In the genomic region with DNA sequence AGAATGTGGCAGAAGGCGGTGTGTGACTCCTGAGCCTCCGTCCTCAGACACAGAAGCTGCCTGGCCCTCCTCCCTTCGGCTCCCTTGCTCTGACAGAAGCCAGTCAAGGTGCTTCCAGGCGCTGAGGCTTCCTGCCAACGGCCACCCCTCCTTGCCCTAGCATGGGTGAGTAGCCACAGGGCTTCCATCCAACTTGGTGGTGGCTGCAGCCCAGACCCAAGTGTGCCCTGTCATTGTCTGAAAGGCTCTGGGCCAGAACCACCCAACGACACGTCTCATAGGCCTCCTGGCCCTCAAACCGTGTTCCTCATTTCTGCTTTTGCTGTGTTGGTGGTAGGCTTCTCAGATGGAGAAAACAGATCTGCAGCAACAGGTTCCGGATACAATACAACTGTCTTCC, we compare ENCODE assay signal across 15 mouse cellular contexts.
DNase-seq lines count a peak whose midpoint lies in the region; ATAC-seq lines count a peak whose summit lies in the region.
"Had no signal": no experiment of that assay in that cellular context is flagged by ENCODE, and none has a peak within 500 bp of the region (broad histone marks: within the 10 kb centered on the region; RNA-seq: fewer than 3 reads in every experiment).

No protein-coding gene starts in this region.

- no peak overlapping the region for H3K9ac ChIP-seq in heart, embryonic 11.5 days (ENCODE audit: low read depth, low read length)
- H3K9ac ChIP-seq in liver, embryonic 11.5 days (ENCODE audit: low read depth, low read length), result no peak overlapping the region
- H3K9ac ChIP-seq in forebrain, embryonic 16.5 days (replicated peaks; ENCODE audit: low read depth, low read length), result no peak overlapping the region
- H3K9ac ChIP-seq: embryonic facial prominence, embryonic 12.5 days; forebrain, embryonic 12.5 days; lung, embryonic 14.5 days had no signal

- 0 out of 2 replicates have a peak, but pooled peaks cover 4% of the 10 kb centered on the region for H3K27me3 ChIP-seq in heart, embryonic 11.5 days (ENCODE audit: control insufficient read depth, insufficient read depth, low read length)
- H3K27me3 ChIP-seq in liver, embryonic 11.5 days (replicated peaks; ENCODE audit: control insufficient read depth, insufficient read depth, low read length), result peaks cover 9% of the 10 kb centered on the region
- 0 out of 2 replicates have a peak, but pooled peaks cover 3% of the 10 kb centered on the region for H3K27me3 ChIP-seq in forebrain, embryonic 16.5 days (replicated peaks; ENCODE audit: control insufficient read depth, insufficient read depth, low read length)

- H3K4me3 ChIP-seq in heart, embryonic 11.5 days (ENCODE audit: low read depth, low read length), result no peak overlapping the region
- no peak overlapping the region for H3K4me3 ChIP-seq in liver, embryonic 11.5 days (ENCODE audit: low read depth, low read length)
- no peak overlapping the region for H3K4me3 ChIP-seq in forebrain, embryonic 16.5 days (replicated peaks; ENCODE audit: low read length)
- H3K4me3 ChIP-seq: embryonic facial prominence, embryonic 12.5 days; forebrain, embryonic 12.5 days; gastrocnemius, adult 2 months; megakaryocyte, embryonic 14.5 days; myocyte had no signal

- no peak for ATAC-seq in heart, embryonic 11.5 days (replicated peaks; ENCODE audit: insufficient number of reproducible peaks, low FRiP score, low TSS enrichment)
- ATAC-seq in liver, embryonic 11.5 days (replicated peaks; ENCODE audit: low FRiP score), result no peak
- ATAC-seq in granulocyte monocyte progenitor cell, adult 5-6 weeks (replicated peaks; ENCODE audit: poor library complexity, severe bottlenecking), result peak; percentile 69
- ATAC-seq in forebrain, embryonic 16.5 days, result no peak
- ATAC-seq: intestine, embryonic 16.5 days had no signal

- 70% methylated on average over 9 of the region's 9 CpGs for WGBS in heart, embryonic 11.5 days (ENCODE audit: insufficient replicate concordance)
- 72% methylated on average over 9 of the region's 9 CpGs for WGBS in liver, embryonic 11.5 days
- 83% methylated on average over 9 of the region's 9 CpGs for WGBS in forebrain, embryonic 16.5 days

- H3K9me3 ChIP-seq in heart, embryonic 11.5 days (replicated peaks; ENCODE audit: control insufficient read depth, low read length), result no peaks in the 10 kb centered on the region
- H3K9me3 ChIP-seq in liver, embryonic 11.5 days (ENCODE audit: control insufficient read depth, low read length), result no peaks in the 10 kb centered on the region
- no peaks in the 10 kb centered on the region for H3K9me3 ChIP-seq in forebrain, embryonic 16.5 days (ENCODE audit: control insufficient read depth, low read length)
- H3K9me3 ChIP-seq: embryonic facial prominence, embryonic 12.5 days; forebrain, embryonic 12.5 days; megakaryocyte, embryonic 14.5 days had no signal

- H3K4me1 ChIP-seq in heart, embryonic 11.5 days (ENCODE audit: control insufficient read depth, insufficient read depth, low read length), result no peaks in the 10 kb centered on the region
- H3K4me1 ChIP-seq in liver, embryonic 11.5 days (replicated peaks; ENCODE audit: control insufficient read depth, insufficient read depth, low read length), result no peaks in the 10 kb centered on the region
- H3K4me1 ChIP-seq in forebrain, embryonic 16.5 days (replicated peaks; ENCODE audit: control insufficient read depth, insufficient read depth, low read length), result peaks cover 10% of the 10 kb centered on the region
- H3K4me1 ChIP-seq: embryonic facial prominence, embryonic 12.5 days had no signal

- no peak overlapping the region for H3K27ac ChIP-seq in heart, embryonic 11.5 days (ENCODE audit: low read depth, low read length)
- H3K27ac ChIP-seq in liver, embryonic 11.5 days (ENCODE audit: low read depth, low read length), result no peak overlapping the region
- H3K27ac ChIP-seq in forebrain, embryonic 16.5 days (ENCODE audit: low read length), result no peak overlapping the region
- H3K27ac ChIP-seq: embryonic facial prominence, embryonic 12.5 days; forebrain, embryonic 12.5 days; gastrocnemius, adult 2 months had no signal

- peak; percentile 27 for DNase-seq in heart, adult 8-10 months (ENCODE audit: low spot score)
- peak; percentile 24 for DNase-seq in liver, embryonic 11.5 days (ENCODE audit: low spot score)
- no peak for DNase-seq in liver
- peak; percentile 40 to 44 for DNase-seq in cerebellum, adult 18-20 months
- no peak for DNase-seq in right cerebral cortex, postnatal 25 days
- DNase-seq: gastrocnemius, adult 2 months; lung, embryonic 14.5 days had no signal

- H3K36me3 ChIP-seq in heart, embryonic 11.5 days (ENCODE audit: control insufficient read depth, insufficient read depth, low read length), result no peaks in the 10 kb centered on the region
- no peaks in the 10 kb centered on the region for H3K36me3 ChIP-seq in liver, embryonic 11.5 days (ENCODE audit: control insufficient read depth, insufficient read depth, low read length)
- H3K36me3 ChIP-seq in forebrain, embryonic 16.5 days (ENCODE audit: control insufficient read depth, insufficient read depth), result no peaks in the 10 kb centered on the region
- H3K36me3 ChIP-seq: embryonic facial prominence, embryonic 12.5 days; forebrain, embryonic 12.5 days had no signal

- H3K4me2 ChIP-seq in heart, embryonic 11.5 days, result no peak overlapping the region
- no peak overlapping the region for H3K4me2 ChIP-seq in liver, embryonic 11.5 days
- H3K4me2 ChIP-seq in forebrain, embryonic 16.5 days (ENCODE audit: low read length), result no peak overlapping the region
- H3K4me2 ChIP-seq: embryonic facial prominence, embryonic 12.5 days; forebrain, embryonic 12.5 days; lung, embryonic 14.5 days had no signal

Comparison
In these comparisons a context has a peak if more than half of its experiments do, and no peak if none do; other contexts are left out.
1. DNase-seq: peak in heart, adult 8-10 months (single experiment), liver, embryonic 11.5 days (single experiment) and cerebellum, adult 18-20 months (2 of 2); none in liver (single experiment) and right cerebral cortex, postnatal 25 days (single experiment).